Mouse (Mus musculus): ENCODE results near the gene Rab11fip3.
"Not testable (repeated sequence)": the region's sequence is repeated elsewhere in the genome, so short reads cannot be mapped to it uniquely, and the experiment has no call there.

The Rab11fip3 gene

DNA sequence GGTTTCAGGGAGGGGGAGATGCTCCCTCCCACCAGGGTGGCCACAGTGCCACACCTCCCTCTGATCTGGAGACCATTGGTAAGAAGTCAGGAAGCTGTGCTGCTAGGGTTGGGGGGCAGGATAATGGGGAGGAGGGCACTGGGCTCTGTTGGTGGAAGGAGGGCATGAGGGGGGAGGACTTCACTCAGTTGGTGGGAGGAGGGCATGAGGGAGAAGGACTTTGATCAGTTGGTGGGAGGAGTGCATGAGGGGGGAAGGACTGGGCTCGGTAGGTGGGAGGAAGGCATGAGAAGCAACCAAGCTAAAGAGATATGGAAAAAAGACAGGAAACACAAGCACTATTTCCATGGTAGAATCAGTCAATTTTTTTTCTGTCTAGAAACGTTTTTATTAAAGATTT lies 11.5 kb upstream of the Rab11fip3 start:
- DNase-seq = no peak

GRCm38 (mm10) chr17:26078851-26079250 lies 9.5 kb upstream of the Rab11fip3 start:
- DNase-seq = no peak

DNA sequence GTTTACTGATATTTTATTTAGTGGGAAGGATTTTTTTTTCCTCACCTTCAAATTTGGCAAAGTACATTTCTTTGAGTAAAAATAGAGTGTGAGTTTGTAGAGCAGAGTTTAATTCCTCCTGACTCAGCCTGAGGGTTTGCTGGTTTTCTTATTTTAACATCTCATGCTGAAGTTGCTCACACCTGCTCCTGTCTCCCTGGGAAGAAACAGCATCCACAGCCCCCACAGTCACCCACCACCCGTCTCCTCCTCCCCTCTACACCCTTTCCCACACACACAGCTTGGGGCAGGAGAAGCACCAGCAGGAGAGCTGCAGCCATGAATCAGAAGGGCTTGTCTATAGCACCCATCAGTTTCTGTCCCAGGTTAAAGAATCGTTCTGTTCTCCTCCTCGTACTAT lies 5.9 kb upstream of the Rab11fip3 start:
- peak; percentile 86 for DNase-seq

GRCm38 (mm10) chr17:26070136-26070535 lies 781 bp upstream of the Rab11fip3 start:
- DNase-seq = no peak

DNA sequence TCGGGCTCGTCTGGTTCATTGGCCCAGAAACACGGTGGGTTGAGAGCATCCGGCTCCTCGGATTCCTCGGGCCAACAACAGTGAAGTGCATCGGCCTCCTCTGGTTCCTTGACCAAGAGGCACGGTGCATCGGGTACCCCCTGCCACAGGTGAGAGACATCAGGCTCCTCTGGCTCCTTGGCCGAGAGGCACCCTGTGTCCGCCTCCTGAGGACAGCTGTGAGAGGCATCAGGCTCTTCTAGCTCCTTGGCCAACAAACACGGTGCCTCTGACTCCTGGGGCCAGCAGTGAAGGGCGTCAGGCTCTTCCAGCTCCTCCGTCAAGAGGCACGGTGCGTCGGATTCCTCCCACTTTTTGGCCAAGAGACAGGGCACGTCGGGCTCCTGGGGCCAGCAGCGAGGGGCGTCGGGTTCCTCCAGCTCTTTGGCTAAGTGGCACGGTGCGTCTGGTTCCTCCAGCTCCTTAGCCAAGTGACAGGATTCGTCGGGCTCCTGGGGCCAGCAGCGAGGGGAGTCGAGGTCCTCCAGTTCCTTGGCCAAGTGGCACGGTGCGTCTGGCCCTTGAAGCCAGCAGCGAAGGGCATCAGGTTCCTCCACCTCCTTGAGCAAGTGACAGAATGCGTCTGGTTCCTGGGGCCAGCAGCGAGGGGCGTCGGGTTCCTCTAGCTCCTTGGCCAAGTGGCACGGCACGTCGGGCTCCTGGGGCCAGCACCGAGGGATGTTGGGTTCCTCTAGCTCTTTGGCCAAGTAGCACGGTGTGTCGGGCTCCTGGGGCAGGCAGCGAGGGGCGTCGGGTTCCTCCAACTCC lies 1.1 kb downstream of the Rab11fip3 start:
- no peak for DNase-seq

DNA sequence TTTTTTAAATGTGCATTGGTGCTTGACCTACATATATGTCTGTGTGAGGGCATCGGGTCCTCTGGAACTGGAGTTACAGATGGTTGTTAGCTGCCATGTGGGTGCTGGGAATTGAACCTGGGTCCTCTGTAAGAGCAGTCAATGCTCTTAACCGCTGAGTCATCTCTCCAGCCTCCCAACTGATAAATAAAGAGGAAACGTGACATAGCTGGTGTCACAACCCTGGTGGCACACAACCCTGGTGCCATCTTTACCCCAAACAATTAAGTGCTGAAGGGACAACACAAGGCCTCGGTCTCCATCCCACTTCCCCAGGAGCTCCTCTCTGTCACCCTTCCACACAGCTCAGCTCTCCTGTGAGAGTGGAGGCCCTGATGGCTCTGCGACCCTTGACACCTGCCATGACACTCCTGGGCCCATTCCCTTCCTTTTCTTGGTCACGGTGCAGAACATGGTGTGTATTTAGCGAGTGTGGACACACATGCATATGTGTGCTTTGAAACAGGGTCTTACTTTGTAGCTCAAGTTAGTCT lies 2.8 kb downstream of the Rab11fip3 start:
- no peak for DNase-seq

GRCm38 (mm10) chr17:26064916-26065315 lies 4.4 kb downstream of the Rab11fip3 start:
- DNase-seq = no peak

GRCm38 (mm10) chr17:26057787-26058567 lies 11.4 kb downstream of the Rab11fip3 start:
- no peak for DNase-seq

- peak; percentile 64 for DNase-seq
These were observed 12.1 kb downstream of the Rab11fip3 start for GRCm38 (mm10) chr17:26057278-26057677.

- DNase-seq = no peak
These were observed 14.2 kb downstream of the Rab11fip3 start for GRCm38 (mm10) chr17:26055164-26055563.

- DNase-seq = no peak
These were observed 15.1 kb downstream of the Rab11fip3 start for GRCm38 (mm10) chr17:26054133-26054845.

DNA sequence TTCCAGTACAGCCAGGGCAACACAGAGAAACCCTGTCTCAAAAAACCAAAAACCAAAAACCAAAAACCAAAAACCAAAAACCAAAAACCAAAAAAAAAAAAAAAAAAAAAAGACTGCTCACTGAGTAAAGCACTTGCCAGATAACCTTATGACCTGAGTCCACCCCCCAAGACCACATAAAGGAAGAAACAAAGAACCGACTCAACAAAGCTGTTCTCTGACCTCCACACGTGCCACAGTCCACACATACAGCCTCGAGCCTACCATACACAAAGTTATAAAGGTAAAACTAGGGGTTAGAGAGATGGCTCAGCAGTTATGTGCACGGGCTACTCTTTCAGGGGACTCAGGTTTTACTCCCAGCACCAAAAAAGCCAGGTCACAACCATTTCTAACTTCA lies 16.6 kb downstream of the Rab11fip3 start:
- no peak for DNase-seq

DNA sequence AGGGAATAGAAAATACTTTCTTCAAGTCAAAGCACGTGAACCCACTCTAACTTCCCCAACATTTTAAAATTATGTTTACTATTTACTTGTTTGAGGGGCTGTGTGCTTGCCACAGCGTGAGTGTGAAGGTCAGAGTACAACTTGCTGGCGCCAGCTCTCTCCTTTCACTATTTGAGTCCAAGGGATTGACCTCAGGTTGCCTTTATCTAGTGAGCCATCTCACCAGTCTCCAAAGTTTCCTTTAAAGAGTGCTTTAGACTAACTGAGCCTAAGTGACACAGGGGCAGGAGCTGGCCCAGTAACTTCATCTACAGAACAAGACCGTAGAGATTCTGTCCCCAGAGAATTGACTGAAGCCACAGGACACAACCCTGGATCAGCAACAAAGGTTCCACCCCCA lies 17.3 kb downstream of the Rab11fip3 start:
- DNase-seq = no peak

DNA sequence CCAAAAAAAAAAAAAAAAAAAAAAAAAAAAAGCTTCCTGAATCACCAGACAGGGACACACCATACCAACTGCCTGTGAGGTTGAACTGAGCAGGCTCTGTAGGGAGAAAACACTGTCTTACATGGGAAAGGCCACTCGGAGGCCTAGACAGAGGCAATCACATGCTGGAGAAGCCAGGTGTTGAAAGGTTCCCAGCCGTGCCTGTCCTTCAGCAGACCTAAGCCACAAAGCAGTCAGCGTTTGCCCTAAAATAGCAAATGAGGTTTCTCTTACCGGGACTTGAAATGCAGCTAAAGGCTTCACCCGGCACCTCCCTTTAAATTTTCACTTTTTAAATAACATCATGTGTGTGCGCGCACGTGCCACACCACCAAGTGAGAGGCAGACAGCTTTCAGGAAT lies 21.2 kb downstream of the Rab11fip3 start:
- no peak for DNase-seq

DNA sequence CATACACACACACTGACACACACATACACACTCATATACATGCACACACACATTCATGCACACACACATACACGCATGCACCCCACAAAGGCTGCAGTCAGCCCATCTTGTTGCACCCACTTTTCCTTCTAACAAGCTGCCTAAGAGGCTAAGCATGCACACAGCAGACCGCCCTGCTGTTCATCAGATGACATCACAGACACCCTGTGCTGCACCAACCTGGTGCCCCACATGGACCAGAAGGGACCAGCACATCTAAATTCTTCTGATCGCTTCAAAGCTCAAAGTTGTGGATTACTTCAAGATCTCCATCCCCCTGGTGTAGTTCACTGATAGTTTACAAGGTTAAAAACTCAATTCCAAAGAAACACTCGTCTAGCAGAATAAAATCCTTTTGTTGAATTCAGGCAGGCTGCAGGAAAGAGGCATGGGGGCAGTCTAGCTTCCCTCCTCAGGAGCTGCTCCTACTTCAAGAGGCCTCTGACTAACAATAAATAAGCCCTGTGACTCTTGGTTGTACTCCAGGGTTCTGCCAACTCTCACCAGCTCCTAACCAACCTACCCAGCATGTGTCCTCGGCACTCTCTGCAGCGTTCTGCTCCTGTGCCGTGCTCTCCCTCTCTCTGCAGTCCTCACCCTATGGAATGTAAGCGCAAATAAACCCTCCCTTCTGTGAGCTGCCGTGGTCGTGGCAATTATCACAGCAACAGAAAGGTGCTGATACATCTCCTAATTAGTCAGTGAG lies 22.9 kb downstream of the Rab11fip3 start:
- DNase-seq = no peak

DNA sequence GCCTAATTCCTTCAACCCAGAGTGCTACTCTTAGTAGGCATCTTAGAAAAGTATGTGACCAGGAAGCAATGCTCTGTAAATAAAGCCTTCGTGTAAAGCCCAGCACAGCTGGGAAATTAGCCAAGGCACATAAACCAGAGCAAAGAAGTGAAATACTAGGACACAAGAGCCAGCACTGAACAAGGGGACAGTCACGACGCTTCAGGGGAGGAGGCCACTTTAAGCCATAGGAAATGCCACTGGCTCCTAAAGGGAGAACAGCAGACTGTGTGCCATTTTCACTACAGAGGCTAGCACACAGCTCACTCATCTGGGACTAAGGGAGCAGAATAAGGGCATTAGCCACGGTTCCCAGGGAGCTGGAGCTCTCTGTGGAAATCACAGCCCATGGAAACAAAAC lies 24.1 kb downstream of the Rab11fip3 start:
- DNase-seq = no peak

DNA sequence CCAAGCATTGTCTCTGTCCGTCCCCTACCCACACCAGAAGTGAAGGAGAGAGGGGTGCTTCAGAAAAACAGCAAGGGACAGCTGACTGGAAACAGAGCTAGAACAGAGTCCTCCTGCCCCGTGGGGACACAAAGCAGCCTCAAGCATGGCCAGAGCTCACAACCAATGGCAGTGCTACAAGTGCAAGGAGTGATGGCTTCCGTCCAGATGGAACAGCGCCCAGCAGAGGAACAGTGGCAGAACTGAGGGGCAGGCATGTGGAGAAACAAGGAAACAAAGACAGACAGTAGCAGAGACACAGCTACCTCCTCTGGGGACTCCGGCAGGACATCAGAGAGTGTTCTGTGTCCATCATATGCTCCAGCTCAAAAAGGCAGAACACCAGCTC lies 26.1 kb downstream of the Rab11fip3 start:
- peak; percentile 83 for DNase-seq

DNA sequence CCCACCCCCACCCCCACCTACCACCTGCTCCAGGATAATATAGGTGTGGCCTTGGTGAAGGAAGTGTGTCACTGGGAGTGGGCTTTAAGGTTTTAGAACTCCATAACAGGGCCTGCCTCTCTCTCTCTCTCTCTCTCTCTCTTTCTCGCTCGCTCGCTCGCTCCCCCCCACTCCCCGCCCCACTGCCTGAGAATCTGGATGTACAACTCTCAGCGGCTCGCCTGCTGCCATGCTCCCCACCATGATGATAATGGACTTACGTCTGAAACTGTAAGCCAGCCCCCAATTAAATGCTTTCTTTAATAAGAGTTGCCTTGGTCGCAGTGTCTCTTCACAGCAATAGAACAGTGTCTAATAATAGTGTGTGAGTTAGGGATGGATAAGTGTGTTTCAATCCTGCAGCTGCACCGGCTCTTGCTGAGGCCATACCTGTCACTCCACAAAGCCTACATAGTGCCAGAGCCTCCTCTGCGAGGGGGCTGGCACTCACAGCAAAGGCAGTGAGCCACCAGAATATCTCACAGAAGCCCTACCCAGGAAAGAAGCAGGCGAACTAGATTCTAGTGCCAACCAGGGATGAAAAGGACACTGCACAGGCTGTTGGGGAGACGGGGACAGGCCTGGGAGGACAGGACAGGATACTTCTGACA lies 26.6 kb downstream of the Rab11fip3 start:
- DNase-seq = peak; percentile 51

DNA sequence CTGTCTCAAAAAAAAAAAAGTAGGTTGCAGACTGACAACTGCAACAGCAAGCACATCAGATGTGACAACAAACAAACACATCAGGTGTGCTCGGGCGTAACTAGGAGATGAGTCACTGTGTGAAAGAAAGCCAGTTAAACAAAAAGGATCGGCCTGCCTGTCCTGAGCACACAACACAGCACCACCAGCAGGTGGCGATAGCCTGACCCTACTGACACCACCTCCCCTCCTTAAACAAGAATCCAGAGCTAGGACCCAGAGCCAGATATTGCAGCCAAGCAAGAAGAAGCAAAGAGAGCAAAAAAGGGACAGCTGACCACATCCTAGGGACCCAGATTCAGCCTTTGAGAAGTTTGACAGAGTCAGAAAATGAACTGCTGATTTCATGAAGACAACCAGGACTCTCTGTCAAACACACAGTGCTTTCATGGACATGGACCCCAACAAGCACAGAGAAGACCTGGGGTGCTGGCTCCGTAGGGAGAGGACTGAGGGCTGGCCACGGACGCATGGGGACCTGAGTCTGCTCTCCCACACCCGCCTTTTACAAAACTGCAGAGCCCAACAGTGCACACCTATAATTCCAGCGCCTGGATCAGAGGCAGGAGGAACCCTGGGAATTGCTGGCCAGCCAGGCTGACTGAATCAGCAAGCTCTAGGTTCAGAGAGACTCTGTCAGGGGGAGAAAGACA lies 28.1 kb downstream of the Rab11fip3 start:
- peak; percentile 46 for DNase-seq

- DNase-seq = not testable (repeated sequence)
These were observed 28.6 kb downstream of the Rab11fip3 start for GRCm38 (mm10) chr17:26040711-26041110.

DNA sequence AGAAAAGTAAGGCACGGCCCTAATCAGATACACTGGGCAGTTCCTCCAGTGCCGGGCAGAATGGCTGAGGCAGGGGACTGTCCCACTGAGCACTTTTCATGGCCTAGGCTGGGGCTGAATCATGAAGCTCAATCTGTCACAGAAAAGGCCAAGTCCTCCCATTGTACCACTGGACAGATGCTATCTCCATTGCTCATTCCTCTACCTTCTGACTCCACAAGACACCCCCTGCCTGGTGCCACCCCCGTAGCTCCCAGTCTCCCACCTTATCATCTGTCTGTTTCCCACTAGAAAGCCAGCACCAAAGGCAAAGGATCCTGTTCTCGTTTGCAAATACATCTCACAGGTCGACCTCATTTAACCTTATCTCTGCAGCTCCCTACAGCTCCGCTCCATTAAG lies 37.3 kb downstream of the Rab11fip3 start:
- no peak for DNase-seq
